Mouse (Mus musculus): ENCODE measurements at regions not wholly inside any gene's neighbourhood (a gene's known extent, or its start where the extent isn't known, plus 50 kb on each side); places are given as distances from the start of the nearest gene placed in this dataset.
"Not testable (repeated sequence)": the region's sequence is repeated elsewhere in the genome, so short reads cannot be mapped to it uniquely, and the experiment has no call there.

DNA sequence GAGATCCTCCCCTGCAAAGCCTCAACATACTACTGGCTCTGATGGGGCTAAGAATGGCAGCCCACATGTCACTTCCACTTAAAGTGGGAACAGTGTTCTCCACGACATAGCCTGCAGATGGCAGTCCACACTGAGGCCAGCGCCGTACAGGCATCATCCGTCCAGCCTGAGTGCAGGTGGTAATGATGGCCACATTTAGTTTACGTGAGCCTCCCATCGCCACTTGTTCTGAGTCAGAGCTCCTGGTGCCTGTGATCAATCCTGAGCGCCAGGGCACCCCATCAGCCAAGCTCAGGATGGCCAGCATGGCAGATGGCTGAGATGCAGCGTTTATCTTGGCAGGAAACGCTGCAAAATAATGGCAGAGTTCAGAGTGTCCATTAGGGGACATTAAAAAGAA lies 159.6 kb downstream of the Adgrd1 start:
- no peak for DNase-seq

DNA sequence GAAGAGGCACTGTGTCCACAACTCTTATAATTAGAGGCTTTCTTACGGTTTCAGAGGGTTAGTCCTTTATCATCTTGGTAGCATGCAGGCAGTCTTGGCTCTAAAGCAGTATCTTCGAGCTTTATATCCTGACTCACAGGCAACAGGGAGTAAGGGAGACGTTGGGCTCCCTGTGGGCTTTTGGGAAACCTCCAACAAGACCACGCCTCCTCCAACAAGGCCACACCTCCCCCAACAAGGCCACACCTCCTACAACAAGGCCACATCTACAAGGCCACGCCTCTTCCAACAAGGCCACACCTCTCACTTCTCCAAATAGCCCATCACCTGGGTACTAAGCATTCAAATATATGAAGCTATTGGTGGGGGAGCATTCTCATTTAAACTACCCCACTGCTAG lies 160.7 kb downstream of the Adgrd1 start:
- no peak for DNase-seq

DNA sequence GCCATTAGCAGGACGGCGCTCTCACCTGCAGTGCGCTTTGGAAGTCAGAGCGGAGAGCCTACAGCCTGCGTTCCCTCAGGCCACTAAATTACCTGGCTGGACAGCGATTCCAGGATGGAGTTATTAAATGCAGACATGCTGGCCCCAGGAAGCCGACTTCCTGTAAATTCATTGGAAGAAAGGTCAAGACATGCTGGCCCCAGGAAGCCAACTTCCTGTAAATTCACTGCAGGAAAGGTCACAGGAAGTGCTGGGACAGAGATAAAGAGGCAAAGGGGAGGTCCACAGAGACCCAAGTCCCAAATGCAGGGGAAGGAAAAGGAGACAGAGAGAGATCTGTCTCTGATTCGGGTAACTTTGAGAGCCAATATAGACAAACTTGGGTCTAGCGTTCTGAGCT lies 164.1 kb downstream of the Adgrd1 start:
- no peak for DNase-seq

DNA sequence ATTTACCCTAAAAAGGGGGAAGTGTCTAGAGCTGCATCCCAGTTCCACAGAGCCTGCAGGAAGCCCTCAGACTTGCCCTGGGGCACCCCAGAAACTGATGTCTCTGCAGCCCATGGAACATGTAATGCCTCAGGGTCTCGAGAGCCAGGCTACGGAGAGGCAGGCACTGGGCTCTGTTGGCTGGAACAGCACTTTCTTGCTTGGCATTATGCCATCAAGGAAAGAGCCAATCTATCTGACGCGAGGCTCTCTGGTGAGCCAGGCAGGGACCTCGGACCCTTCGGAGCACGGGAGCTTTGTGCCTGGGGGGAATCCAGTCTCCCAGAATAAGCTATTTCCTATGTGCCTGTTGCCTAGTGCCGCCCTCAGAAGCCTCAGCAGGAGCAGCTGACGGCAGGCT lies 166.6 kb downstream of the Adgrd1 start:
- DNase-seq: no peak

DNA sequence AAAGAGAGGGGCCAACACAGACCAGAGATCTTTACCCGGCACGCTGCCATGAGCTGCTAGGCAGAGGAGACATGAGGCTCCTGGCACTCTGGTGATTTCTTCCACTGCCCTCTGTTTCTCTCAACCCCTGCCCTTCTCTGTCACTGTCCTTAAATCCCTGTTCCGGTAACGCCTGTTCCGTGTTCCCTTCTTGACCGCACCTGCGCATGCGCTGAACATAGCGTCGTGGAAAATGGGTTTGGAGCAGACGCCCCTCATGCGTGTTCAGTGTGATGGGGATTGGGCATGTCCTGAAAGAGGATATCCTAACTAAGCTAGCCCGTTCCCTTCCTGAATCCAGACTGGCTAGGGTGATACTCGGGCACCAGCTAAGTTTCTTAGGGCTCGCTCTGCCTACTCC lies 167.8 kb downstream of the Adgrd1 start:
- DNase-seq: no peak

DNA sequence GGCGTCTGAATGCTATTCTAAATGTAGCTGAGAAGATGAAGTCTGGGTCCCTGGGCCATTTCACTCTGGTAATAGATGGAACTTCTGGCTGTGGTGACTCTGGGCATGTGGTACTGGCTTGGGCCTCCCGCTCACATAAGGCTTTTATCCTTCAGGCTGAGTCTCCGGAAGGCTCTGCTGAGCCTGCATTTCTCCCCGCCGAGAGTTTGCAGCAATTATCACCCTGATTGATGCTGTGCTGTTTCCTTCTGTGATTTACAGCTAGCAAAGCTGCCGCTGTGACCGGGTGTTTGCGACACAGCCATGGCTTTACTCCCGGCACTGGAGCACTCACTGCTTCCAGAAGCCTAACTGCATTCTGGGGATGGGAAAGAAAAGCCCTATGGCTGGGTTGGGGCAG lies 171.9 kb downstream of the Adgrd1 start:
- DNase-seq: no peak

DNA sequence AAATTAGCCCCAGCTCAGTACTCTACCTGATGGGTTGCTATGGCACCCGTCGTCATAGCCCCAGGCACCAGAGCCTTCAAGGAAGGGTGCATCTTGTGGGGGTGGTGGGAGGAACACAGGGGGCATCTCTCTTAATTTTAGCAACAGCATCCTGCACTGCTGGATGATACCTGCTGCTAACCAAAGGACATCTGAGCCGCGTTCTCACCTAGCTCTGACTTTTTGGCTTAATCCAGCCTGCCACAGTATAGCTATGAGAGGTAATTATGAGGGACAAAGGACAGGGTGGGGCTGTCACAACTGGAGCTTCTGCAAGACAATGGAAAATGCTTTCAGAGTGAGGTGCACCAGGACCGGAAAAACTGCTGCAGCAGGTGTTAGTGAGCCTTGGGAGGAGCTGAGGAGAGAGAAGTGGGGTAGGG lies 173.5 kb downstream of the Adgrd1 start:
- no peak for DNase-seq

DNA sequence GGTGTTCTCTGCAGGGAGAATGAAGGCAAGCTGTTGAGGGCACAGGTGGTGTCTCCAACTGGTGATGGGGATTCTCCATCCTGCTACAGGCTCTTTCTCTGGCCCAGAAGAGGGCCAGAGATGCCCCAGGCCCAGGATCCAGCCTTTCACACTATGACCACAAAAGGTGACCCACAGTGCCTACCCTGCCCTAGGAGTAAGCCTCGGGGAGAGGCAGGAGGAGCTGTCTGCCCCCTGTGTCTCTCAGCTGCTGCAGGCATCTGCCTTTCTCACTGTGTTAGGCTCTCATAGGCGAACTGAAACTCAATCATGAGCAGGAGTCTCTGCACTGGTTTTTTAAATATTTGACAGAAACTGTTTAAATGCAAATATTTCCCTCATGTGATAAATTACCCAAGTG lies 184.9 kb downstream of the Adgrd1 start:
- DNase-seq: no peak

DNA sequence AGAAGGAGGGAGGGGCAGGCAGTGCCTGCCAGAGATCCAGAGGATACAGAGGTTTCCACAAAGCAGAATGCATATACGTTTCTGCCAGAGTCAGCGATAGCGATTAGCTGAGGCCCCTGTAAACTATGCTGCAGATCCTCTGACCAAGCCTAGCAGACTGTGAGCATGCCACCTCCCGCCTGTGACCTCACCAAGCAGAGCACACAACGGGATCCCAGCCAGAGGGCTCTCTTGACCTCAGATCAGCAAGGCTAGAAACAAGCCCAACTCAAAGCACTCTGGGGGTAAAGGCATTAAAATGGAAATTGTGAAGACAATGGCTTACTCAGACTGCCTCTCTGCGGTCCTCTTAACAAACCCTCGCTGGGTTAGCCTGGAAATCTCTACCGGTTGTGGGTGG lies 185.6 kb downstream of the Adgrd1 start:
- no peak for DNase-seq

DNA sequence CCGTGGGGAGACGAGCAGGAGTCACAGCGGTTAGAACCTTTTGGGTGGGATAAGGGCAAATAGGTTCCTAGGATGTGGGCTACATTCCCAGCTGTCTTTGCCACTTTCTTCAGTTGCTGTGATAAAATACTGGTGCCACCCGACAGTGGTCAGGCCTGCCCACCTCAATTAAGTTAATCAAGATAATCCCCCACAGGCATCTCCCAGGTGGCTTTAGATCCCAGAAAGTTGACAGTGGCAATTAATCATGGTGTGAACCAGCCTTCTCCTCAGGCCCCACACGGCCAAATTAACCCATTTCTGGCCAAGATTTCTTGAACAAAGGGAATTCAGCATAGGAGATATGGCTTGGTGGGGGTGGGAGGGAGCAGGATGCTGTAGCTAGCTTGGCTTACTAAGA lies 186.3 kb downstream of the Adgrd1 start:
- DNase-seq: no peak

DNA sequence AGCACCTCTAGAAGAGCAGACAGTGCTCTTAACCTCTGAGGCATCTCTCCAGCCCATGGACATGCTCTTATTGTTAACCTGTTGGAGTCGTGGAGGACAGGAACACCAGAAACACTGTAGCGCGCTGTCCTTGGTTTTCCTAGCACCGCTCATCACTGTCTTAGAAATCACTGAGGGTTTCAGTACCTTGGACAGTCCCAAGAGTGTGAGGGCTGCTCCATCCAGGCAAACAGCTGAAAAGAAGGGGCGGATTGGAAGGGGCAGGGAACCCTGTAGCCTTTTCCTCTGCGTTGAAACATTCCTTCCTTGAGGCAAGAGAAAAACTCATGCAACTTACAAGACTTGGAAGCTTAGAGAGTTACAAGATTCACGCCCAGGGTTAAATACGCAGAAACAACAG lies 190.9 kb downstream of the Adgrd1 start:
- no peak for DNase-seq

DNA sequence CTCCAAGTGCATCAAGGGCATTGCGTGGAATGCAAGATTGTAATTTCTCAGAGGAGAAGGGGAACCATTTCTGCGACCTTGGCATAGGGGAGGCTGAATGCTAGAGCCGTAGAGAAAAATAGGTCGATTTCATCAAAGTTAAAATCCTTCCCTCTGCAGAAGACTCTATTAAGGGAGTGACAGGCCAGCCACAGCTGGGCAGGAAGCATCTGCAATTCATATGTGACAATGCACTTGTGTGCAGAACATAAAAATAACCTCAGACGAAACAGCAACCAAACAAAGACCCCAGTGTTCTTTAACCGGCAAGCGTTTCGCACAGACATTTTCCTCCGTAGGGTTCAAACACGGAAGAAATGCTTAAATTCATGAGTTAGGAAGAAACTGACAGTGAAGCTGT lies 196.3 kb downstream of the Adgrd1 start:
- not testable (repeated sequence) for DNase-seq

DNA sequence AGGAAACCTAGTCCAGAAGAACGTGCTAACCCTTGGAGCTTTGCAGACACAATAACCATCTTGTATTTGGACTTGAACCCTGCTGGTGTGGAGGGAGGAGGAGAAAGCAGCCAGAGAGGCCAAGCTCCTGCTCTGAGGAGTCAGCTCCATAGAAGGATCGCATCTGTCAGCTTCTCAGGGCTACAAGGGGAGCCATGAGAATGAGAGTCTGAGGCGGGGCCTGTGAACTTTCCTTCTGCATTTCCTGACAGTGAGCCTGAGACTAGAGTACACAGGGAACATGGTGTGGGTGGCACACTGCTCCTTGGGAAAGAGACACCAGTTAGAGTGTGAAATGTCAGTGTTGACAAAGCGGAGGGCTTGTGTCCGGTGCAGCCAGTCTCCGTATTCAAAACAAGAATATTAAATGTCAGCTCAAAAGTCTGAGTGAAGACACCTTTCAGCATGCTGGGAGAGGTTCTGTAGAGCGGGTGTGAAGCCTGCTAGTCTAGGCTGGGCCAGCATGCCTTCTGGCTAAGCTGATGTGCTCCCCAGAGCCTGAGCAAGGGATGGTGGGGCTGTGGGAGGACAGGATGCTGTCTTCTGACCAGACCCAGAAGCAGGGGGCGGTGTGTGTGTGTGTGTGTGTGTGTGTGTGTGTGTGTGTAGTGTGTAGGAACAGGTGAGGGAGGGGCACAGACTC lies 198.5 kb downstream of the Adgrd1 start:
- DNase-seq: not testable (repeated sequence)

DNA sequence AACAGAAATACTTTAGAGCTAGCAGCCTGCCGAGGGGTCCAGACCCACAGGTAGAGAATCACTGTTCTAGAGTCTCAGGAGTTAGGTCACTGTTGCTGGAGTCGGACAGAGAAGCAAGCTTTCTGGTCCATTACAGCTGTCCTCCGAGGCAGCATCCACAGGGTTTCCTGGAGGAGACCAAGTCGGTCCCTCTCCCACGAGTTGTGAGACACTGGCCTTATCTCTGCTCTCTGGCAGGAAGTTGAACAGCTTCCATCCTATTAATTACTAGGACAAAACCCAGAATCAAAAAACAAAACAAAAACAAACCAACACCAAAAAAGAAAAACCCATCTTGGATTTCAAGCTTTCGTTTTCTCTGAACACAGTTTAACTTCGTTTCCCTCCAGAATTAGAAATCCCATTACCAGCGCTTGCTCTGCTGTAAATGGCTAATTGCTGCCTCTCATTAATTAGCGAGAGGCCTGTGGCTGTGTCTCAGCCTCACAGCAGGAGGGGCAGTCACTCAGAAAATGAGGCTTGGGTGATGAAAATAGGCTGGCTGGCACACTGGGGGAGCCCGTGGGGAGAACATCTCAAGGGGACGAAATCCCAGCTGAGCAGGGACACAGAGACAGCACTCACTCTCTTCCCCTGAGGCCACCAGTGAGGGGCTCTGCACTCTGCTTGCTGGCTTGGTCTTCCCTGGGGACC lies 201.3 kb downstream of the Adgrd1 start:
- DNase-seq: no peak

DNA sequence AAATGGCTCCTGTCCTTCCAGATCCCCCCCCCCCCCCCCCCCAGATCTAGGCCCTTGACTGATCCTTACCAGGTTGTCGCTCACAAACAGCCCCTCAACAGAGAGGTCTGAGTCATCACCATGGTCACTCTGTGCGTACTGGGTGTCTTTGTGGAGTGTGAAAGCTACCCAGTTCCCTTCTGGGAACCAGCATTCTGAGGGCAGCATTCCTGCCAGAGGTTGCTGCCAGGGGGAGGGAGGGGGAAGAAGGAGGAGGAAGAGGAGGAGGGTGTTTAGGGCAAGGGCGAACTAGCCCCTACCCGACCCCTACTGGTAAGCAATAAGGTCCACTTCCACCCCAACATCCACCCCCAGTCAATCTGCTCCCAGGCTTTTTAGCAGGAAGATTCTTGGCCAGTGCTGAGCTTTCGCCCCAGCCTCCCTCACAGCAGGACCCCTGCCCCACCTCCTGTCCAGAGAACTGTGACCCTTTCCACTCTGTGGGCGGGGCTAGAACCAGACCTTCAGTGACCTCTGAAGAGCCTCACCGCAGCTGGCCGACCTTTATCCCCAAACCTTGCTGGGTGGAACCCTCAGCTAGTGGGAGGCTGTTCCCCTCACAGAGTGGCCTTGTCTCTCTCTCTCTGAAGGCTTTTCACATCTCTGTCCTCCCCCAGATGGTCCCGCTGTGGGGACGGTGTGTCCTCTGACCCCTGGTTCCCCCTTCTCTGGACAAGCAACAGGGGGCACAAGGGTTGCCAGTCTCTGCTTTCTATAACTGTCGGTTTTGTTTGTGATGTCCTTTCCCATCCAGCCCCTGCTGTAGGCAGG lies 202.2 kb upstream of the Sfswap start:
- no peak for DNase-seq

DNA sequence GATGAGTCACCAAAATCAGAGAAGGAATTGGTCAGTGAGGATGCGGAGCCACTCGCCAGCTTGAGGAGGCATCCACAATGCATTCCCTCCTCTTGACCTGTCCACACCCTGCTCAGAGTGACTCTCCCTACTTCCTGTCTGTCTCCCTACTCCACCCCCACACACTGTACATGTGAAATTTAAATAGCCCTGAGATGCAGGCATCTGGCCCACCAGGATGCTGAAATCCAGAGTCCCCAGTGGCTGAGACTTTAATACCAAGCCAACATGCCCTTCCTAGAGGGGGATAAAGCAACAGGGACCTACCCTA lies 201.6 kb upstream of the Sfswap start:
- DNase-seq: no peak

DNA sequence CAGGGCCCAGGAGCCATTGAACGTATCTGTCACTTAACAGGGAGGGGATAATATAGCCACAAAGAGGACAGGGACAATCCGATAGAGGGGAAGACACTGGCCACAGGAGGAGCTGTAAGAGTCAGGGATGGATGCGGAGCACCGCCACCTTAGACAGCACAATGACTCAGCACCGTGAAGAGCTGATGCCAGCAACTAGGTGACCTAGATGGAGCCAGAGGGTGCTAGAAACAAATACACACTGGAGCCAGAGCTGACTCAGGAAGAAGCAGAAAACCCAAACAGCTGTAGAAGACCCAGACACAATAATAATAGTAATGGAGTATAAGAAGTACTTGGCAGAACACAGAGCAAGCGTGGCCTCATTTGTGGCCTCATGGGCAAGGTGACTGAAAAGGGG lies 200.6 kb upstream of the Sfswap start:
- DNase-seq: no peak

DNA sequence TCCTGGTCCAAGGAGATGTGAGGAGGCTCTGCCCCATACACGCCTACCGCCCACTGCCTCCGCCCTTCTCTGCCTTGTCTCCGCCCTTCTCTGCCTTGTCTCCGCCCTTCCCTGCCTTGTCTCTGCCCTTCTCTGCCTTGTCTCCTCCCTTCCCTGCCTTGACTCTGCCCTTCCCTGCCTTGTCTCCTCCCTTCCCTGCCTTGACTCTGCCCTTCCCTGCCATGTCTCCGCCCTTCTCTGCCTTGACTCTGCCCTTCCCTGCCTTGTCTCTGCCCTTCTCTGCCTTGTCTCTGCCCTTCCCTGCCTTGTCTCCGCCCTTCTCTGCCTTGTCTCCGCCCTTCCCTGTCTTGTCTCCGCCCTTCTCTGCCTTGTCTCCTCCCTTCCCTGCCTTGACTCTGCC lies 185.4 kb upstream of the Sfswap start:
- DNase-seq: no peak

DNA sequence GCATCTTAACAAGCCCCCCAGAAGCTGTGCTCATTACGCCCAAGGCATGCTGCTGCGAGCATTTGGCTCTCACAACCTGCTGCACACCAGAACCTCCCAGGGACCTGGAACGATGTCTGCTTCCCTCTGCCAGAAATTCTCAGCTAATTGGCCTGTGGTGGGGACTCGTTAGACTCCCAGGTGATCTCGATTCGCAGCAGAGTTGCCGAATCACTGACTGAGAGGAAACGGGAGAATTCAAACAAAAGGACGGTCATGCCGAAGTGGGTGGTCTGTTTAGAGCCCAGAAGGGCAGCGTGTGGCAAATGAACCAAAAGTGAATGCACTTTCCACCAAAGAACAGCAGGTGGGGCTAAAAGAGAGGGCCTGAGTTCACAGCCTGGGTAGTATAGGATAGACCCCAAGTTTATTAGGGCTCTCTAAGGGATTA lies 169.9 kb upstream of the Sfswap start:
- DNase-seq: no peak

DNA sequence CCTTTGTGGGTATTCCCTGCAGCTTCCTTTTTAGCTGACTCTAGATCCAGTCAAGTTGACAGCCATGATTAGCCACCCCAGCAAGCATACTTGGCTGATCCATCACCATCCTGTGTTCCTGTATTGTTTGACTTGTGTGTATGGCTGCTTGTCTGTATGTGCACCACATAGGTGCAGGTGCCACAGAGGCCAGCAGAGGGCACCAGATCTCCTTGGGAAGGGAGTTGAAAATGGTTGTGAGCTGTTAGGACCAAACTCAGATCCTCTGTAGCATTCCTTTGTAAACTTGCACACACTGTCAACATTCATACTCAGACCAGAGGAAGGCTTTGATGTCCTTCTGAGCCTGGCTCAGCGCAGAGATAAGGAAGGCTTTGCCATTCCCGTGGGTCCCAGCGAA lies 169.0 kb upstream of the Sfswap start:
- no peak for DNase-seq

DNA sequence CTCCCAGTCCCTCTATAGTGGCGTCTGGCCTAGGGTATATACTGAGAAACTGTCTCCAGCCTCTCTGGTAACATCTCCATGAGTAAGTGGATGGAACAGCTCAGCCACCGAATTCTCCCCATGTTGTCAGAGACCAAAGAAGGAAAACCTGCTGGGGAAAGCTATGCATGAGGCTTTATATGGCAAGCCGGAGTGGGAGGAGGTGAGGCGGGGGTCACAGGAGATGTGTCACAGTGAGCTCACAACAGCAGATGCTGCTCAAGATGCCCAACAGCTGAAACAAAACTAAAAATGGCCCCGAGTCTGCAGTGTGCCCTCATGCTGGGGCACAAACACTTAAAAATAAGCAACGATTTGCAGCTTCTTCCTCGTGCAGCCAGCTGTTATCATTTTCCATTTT lies 162.5 kb upstream of the Sfswap start:
- no peak for DNase-seq

DNA sequence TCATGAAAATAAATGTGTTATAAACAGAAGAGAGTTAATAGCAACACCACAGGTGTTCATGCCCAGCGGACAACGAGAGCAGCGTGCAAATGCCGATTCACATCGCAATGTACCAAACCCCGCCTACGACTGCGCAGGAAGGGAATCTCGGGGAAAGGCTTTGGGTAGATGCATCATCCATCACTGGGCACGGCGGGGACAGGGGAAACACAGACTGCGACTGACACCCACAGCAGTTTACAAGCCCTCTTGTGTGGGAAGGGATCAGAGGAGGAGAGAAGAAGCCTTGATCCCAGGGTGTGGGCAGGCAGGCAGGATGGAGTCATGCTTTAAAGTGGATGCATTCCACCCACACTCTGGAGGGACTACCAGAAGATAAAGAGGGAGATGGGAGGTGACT lies 157.0 kb upstream of the Sfswap start:
- no peak for DNase-seq

DNA sequence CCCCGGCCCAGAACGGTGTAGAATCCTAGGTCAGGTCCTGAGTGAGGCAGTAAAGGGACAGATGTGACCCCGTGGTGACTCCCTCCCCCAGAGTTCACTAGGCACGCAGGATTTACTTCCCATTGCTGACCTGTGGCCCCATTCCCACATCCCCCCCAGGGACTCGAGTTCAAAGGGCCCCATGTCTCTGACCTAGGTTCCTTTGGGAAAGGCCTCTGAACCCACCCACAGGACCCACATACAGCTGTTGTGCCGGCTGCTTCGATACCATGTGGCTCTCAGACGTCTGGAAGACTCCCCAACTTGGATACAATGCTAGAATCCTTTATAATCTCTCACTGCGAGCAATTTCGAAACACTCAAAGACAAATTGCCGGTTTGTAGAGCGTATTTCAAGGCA lies 151.0 kb upstream of the Sfswap start:
- DNase-seq: no peak

DNA sequence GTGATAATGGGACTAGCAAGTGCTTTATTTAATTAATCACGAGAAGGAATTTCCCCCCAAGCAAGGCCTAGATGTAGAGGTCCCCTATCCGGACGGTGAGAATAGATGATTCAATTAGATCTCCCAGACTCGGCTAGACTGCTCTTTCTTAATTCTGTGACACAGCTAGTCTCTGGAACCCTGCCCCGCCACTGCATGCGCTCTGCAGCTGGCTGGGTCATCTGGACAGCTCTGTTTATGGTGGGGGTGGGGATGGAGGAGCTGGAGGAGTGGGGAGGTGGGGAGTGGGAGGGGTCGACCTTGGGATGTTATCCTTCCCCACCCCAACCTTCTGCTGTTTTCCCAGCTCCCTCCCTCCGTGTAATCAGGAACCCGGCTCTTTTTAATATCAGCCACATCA lies 147.5 kb upstream of the Sfswap start:
- no peak for DNase-seq
